Mouse (Mus musculus) megakaryocyte, embryonic 14.5 days (primary cell): Measurements from ENCODE around the gene Map2k5.

Experiments used
- FLI1 ChIP-seq: IDR thresholded peaks from 2 replicates; pipeline ENCODE4 v1.6.1; 2012; ENCODE audit warnings: low read length, inconsistent platforms, mixed read lengths
- GATA1 ChIP-seq: IDR thresholded peaks from 3 replicates; pipeline ENCODE4 v1.6.1; 2012; ENCODE audit warnings: mixed read lengths, low read length, inconsistent platforms, borderline replicate concordance

- TF ChIP-seq FLI1 (no peak), GATA1 (no peak)
These were observed 4.4 kb downstream of the Map2k5 start for GRCm38 (mm10) chr9:63373315-63373714.
